8 mouse cellular contexts compared by ENCODE assay signal in genomic region chr11:76397650-76398311, GRCm38 (mm10). TPM values are rescaled to one million over a fixed set of nuclear protein-coding genes. Genes with fewer than 3 reads are reported as not detected.
DNase-seq lines count a peak whose midpoint lies in the region; ATAC-seq lines count a peak whose summit lies in the region.

No protein-coding gene starts in this region.

- H3K27ac ChIP-seq in brown adipose tissue, adult 24 weeks (replicated peaks; ENCODE audit: low read depth, low read length), result peak overlapping the region; percentile 23
- H3K27ac ChIP-seq in heart, embryonic 10.5 days, result peak overlapping the region; percentile 93
- H3K27ac ChIP-seq in midbrain, embryonic 11.5 days (ENCODE audit: low read depth, low read length), result peak overlapping the region; percentile 87

- H3K4me1 ChIP-seq in brown adipose tissue, adult 24 weeks (ENCODE audit: control insufficient read depth, insufficient read depth, insufficient read length, low read length), result peaks cover 9% of the 10 kb centered on the region; the same call in 1 of the 2 replicates
- H3K4me1 ChIP-seq in heart, embryonic 10.5 days, result peaks cover 24% of the 10 kb centered on the region
- H3K4me1 ChIP-seq in midbrain, embryonic 11.5 days (ENCODE audit: control insufficient read depth, insufficient read depth, low read length), result peaks cover 12% of the 10 kb centered on the region

- ATAC-seq in midbrain, embryonic 11.5 days (ENCODE audit: low FRiP score), result peak; percentile 61

- peak overlapping the region; percentile 71 for H3K4me3 ChIP-seq in brown adipose tissue, adult 24 weeks (ENCODE audit: insufficient read depth, low read depth, low read length)
- H3K4me3 ChIP-seq in heart, embryonic 10.5 days, result peak overlapping the region; percentile 83
- peak overlapping the region; percentile 89 for H3K4me3 ChIP-seq in midbrain, embryonic 11.5 days (ENCODE audit: low read depth, low read length)

- peak overlapping the region; percentile 78 for H3K9ac ChIP-seq in midbrain, embryonic 11.5 days (ENCODE audit: low read length)

- H3K9me3 ChIP-seq in heart, embryonic 10.5 days, result no peaks in the 10 kb centered on the region
- no peaks in the 10 kb centered on the region for H3K9me3 ChIP-seq in midbrain, embryonic 11.5 days (ENCODE audit: control insufficient read depth, low read length)

- H3K27me3 ChIP-seq in heart, embryonic 10.5 days (ENCODE audit: insufficient read depth, poor library complexity, severe bottlenecking), result no peaks in the 10 kb centered on the region
- H3K27me3 ChIP-seq in midbrain, embryonic 11.5 days (ENCODE audit: control insufficient read depth, insufficient read depth, low read length), result no peaks in the 10 kb centered on the region

- no peaks in the 10 kb centered on the region for H3K36me3 ChIP-seq in heart, embryonic 10.5 days
- peaks cover 4% of the 10 kb centered on the region; the same call in 1 of the 2 replicates for H3K36me3 ChIP-seq in midbrain, embryonic 11.5 days (ENCODE audit: control insufficient read depth, insufficient read depth, low read length)

- DNase-seq in kidney, adult 18-20 months, result peak; percentile 38
- DNase-seq in kidney, adult 11 months, result no peak
- DNase-seq in heart, embryonic 10.5 days (ENCODE audit: low spot score), result no peak
- DNase-seq in kidney, postnatal 10 days, result peak; percentile 72
- no peak for DNase-seq in midbrain, embryonic 11.5 days (ENCODE audit: low spot score, missing footprints)
- peak; percentile 47 for DNase-seq in thymus, postnatal 4 days
- DNase-seq in right cerebral cortex, postnatal 10 days (ENCODE audit: low spot score in 2 of 2), result no peak

- WGBS in heart, embryonic 10.5 days, result 2% methylated on average over 26 of the region's 26 CpGs
- WGBS in midbrain, embryonic 11.5 days, result under 1% methylated on average over 26 of the region's 26 CpGs

- H3K4me2 ChIP-seq in midbrain, embryonic 11.5 days, result peak overlapping the region; percentile 88

RNA-seq across cellular contexts. Expression of gene Nxn, which starts 1.2 kb away (rescaled TPM):
- 2.0 and 3.6 TPM in 2 replicates for polyA plus RNA-seq in brown adipose tissue, adult 24 weeks (2012; ENCODE audit: insufficient read depth, insufficient read length, missing spikeins)
- 27.9 and 34.5 TPM in 2 replicates for polyA plus RNA-seq in heart, embryonic 10.5 days (2016; fragmentation: Nextera tagmentation; extraction: Ambion mirVana)
- polyA plus RNA-seq in midbrain, embryonic 11.5 days (2014; fragmentation: Nextera tagmentation; extraction: Ambion mirVana), result 43.8 and 51.3 TPM in 2 replicates

RNA-seq across cellular contexts. Expression of gene Timm22, which starts 9.0 kb away (rescaled TPM):
- 29.2 and 43.4 TPM in 2 replicates for polyA plus RNA-seq in brown adipose tissue, adult 24 weeks (2012; ENCODE audit: insufficient read depth, insufficient read length, missing spikeins)
- polyA plus RNA-seq in heart, embryonic 10.5 days (2016; fragmentation: Nextera tagmentation; extraction: Ambion mirVana), result 120 and 129 TPM in 2 replicates
- polyA plus RNA-seq in midbrain, embryonic 11.5 days (2014; fragmentation: Nextera tagmentation; extraction: Ambion mirVana), result 117 and 118 TPM in 2 replicates

Comparison
In these comparisons a context has a peak if more than half of its experiments do, and no peak if none do; other contexts are left out.
1. DNase-seq: peak in kidney, adult 18-20 months (single experiment), kidney, postnatal 10 days (single experiment) and thymus, postnatal 4 days (single experiment); none in kidney, adult 11 months (single experiment), heart, embryonic 10.5 days (single experiment), midbrain, embryonic 11.5 days (single experiment) and right cerebral cortex, postnatal 10 days (0 of 2).
2. H3K27ac ChIP-seq: peak in every context shown above with its lines; median percentile 93 in heart, embryonic 10.5 days; 87 in midbrain, embryonic 11.5 days; 23 in brown adipose tissue, adult 24 weeks.
3. Peak in every context shown above with its lines, with median percentiles within 50 percentile points of each other: H3K4me3 ChIP-seq.